Mouse (Mus musculus) heart, adult 8-10 months (tissue): ENCODE data around the gene Slc22a16. TPM values are rescaled to one million over a fixed set of nuclear protein-coding genes. Genes with fewer than 3 reads are reported as not detected.
"Not testable (repeated sequence)": the region's sequence is repeated elsewhere in the genome, so short reads cannot be mapped to it uniquely, and the experiment has no call there.

Source experiments
- DNase-seq: peaks from one replicate; pipeline ENCODE4 v3.0.0; 2022; ENCODE audit warnings: low spot score
- total RNA-seq, 4 experiments: library from RNA; stranded (reverse); gene quantifications; 2 replicates each; pipeline ENCODE4 v1.2.4; 2022

The Slc22a16 gene
- total RNA-seq: not detected

GRCm38 (mm10) chr10:40570036-40570435 lies at the start of gene Slc22a16:
Slc22a16 (plus strand) TSS chr10:40570336.
- no peak for DNase-seq

GRCm38 (mm10) chr10:40521579-40521978 lies 48.6 kb upstream of the Slc22a16 start:
- no peak for DNase-seq

- DNase-seq: no peak
Measured at GRCm38 (mm10) chr10:40523312-40523975, 46.7 kb upstream of the Slc22a16 start.

GRCm38 (mm10) chr10:40524032-40524806 lies 45.9 kb upstream of the Slc22a16 start:
- DNase-seq: no peak

- DNase-seq: peak; percentile 80
Measured at GRCm38 (mm10) chr10:40524991-40525390, 45.1 kb upstream of the Slc22a16 start.

GRCm38 (mm10) chr10:40525616-40526155 lies 44.5 kb upstream of the Slc22a16 start:
- no peak for DNase-seq

- DNase-seq: no peak
Measured at GRCm38 (mm10) chr10:40526301-40526761, 43.8 kb upstream of the Slc22a16 start.

GRCm38 (mm10) chr10:40526986-40527385 lies 43.1 kb upstream of the Slc22a16 start:
- no peak for DNase-seq

GRCm38 (mm10) chr10:40527573-40527972 lies 42.6 kb upstream of the Slc22a16 start:
- DNase-seq: no peak

GRCm38 (mm10) chr10:40528668-40529067 lies 41.5 kb upstream of the Slc22a16 start:
- no peak for DNase-seq

- DNase-seq: no peak
Measured at GRCm38 (mm10) chr10:40529617-40530016, 40.5 kb upstream of the Slc22a16 start.

- DNase-seq: no peak
Measured at GRCm38 (mm10) chr10:40530661-40531060, 39.5 kb upstream of the Slc22a16 start.

GRCm38 (mm10) chr10:40532586-40532985 lies 37.5 kb upstream of the Slc22a16 start:
- not testable (repeated sequence) for DNase-seq

GRCm38 (mm10) chr10:40541351-40541750 lies 28.8 kb upstream of the Slc22a16 start:
- DNase-seq: no peak

GRCm38 (mm10) chr10:40549317-40549716 lies 20.8 kb upstream of the Slc22a16 start:
- no peak for DNase-seq

GRCm38 (mm10) chr10:40551801-40552200 lies 18.3 kb upstream of the Slc22a16 start:
- DNase-seq: no peak

- not testable (repeated sequence) for DNase-seq
Measured at GRCm38 (mm10) chr10:40565695-40566094, 4.4 kb upstream of the Slc22a16 start.

GRCm38 (mm10) chr10:40575912-40576634 lies 5.9 kb downstream of the Slc22a16 start:
- DNase-seq: no peak

- no peak for DNase-seq
Measured at GRCm38 (mm10) chr10:40583584-40584255, 13.6 kb downstream of the Slc22a16 start.

GRCm38 (mm10) chr10:40592186-40592585 lies 22.1 kb downstream of the Slc22a16 start:
- no peak for DNase-seq

- peak; percentile 7 for DNase-seq
Measured at GRCm38 (mm10) chr10:40597177-40597576, 27.0 kb downstream of the Slc22a16 start.
